Mouse (Mus musculus) liver, postnatal 0 days (tissue): ENCODE measurements around the gene Ak3. TPM values are rescaled to one million over a fixed set of nuclear protein-coding genes. Genes with fewer than 3 reads are reported as not detected.
A peak's percentile ranks its signal among the peaks of the same experiment; 100 is the strongest.

Source experiments
- ATAC-seq: fragments of 200-750 bp; cut with Nextera tagmentation; 2 replicates; pipeline ENCODE4 v1.8.0; 2017; ENCODE audit warnings: mild to moderate bottlenecking, moderate library complexity
- DNase-seq: peaks from one replicate; pipeline ENCODE4 v3.0.0-alpha.2; 2016
- H3K27ac ChIP-seq: fragments of 300-500 bp; sonication (generic); 2 replicates; pipeline ENCODE4 v1.5.1; 2014; ENCODE audit warnings: antibody characterized with exemption, moderate library complexity, mild to moderate bottlenecking, low read depth
- H3K27me3 ChIP-seq: fragments of 300-500 bp; sonication (generic); 2 replicates; pipeline ENCODE4 v1.6.1; 2014; ENCODE audit warnings: low read length, control low read depth, mixed read lengths; ENCODE audit not compliant: insufficient read depth
- H3K36me3 ChIP-seq: fragments of 300-500 bp; sonication (generic); replicated peaks from 2 replicates; pipeline ENCODE4 v1.6.1; 2014; ENCODE audit warnings: mild to moderate bottlenecking, control low read depth, low read length, moderate library complexity, mixed read lengths; ENCODE audit not compliant: insufficient read depth
- H3K4me1 ChIP-seq: fragments of 300-500 bp; sonication (generic); 2 replicates; pipeline ENCODE4 v1.6.1; 2014; ENCODE audit warnings: antibody characterized with exemption, mild to moderate bottlenecking, control low read depth; ENCODE audit not compliant: insufficient read depth
- H3K4me2 ChIP-seq: fragments of 300-500 bp; sonication (generic); 2 replicates; pipeline ENCODE4 v1.6.1; 2014; ENCODE audit warnings: low read depth, mild to moderate bottlenecking, low read length, moderate library complexity, mixed read lengths
- H3K4me3 ChIP-seq: fragments of 300-500 bp; sonication (generic); 2 replicates; pipeline ENCODE4 v1.5.1; 2014; ENCODE audit warnings: low read depth, low read length
- H3K9ac ChIP-seq: fragments of 300-500 bp; sonication (generic); replicated peaks from 2 replicates; pipeline ENCODE4 v1.6.1; 2014; ENCODE audit warnings: mild to moderate bottlenecking, moderate library complexity
- H3K9me3 ChIP-seq: fragments of 300-500 bp; sonication (generic); 2 replicates; pipeline ENCODE4 v1.6.1; 2016; ENCODE audit warnings: mild to moderate bottlenecking, control low read depth, low read length, mixed read lengths
- CTCF ChIP-seq: sonication (generic); IDR thresholded peaks from 2 replicates; pipeline ENCODE4 v1.5.1; 2016; ENCODE audit warnings: antibody characterized with exemption, low read depth
- EP300 ChIP-seq: IDR thresholded peaks from 2 replicates; pipeline ENCODE4 v1.6.1; 2016; ENCODE audit warnings: antibody characterized with exemption, low read depth, mild to moderate bottlenecking
- WGBS: fragments of 180-500 bp; shearing (Covaris S2); extraction: QIAGEN DNeasy Blood & Tissue Kit; methylation state at CpG from one replicate; pipeline ENCODE4 v1.1.7; 2014; ENCODE audit not compliant: insufficient replicate concordance; 5-methylcytosine and 5-hydroxymethylcytosine counted together
- polyA plus RNA-seq: library from polyadenylated mRNA; unstranded; fragments of >200 nt; fragmentation: Nextera tagmentation; extraction: Ambion mirVana; gene quantifications from 2 replicates; pipeline ENCODE4 v1.2.1, GENCODE M21; 2015

Gene Ak3
- polyA plus RNA-seq, 1 experiment from 2014 or later: 48.1 TPM

GRCm38 (mm10) chr19:29045956-29046650, 1.7 kb downstream of the Ak3 start:
- Histone ChIP-seq H3K27me3 (no peaks in the 10 kb centered on the region), H3K9me3 (no peaks in the 10 kb centered on the region), H3K9ac (peak overlapping the region; percentile 96), H3K27ac (peak overlapping the region; percentile 91), H3K4me3 (peak overlapping the region; percentile 94), H3K4me2 (peak overlapping the region; percentile 85), H3K4me1 (peaks cover 15% of the 10 kb centered on the region), H3K36me3 (no peaks in the 10 kb centered on the region)
- TF ChIP-seq CTCF: no peak
- no peak for TF ChIP-seq EP300
- no peak for ATAC-seq
- WGBS: 36% methylated on average over 15 of the region's 15 CpGs
- no peak for DNase-seq

DNA sequence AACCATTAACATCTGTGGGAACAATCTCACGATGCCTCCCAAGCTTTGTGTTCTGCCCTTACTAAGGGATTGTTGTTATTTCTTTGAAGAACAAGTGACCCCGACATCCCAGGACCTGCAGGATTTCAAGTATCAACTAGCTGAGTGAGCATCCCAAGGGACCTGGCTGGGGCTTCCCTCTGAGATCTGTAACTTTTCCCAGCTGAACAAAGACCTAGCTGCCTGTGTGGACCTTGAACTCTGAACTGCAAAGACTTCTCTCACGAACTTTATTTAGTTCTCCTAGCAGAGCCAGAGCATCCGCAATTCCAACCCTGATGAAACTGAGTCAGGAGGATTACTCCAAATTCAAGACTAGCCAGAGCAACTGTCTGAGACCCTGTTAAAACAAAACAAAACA, 2.4 kb downstream of the Ak3 start:
- Histone ChIP-seq H3K36me3 (no peaks in the 10 kb centered on the region), H3K4me2 (peak overlapping the region; percentile 85), H3K4me1 (peaks cover 15% of the 10 kb centered on the region), H3K27ac (peak overlapping the region; percentile 91), H3K9ac (no peak overlapping the region), H3K27me3 (no peaks in the 10 kb centered on the region), H3K9me3 (no peaks in the 10 kb centered on the region), H3K4me3 (0 out of 2 replicates have a peak overlapping the region, but pooled peaks have one; percentile 94)
- 64% methylated on average over 4 of the region's 4 CpGs for WGBS
- DNase-seq: no peak
- TF ChIP-seq CTCF (no peak), EP300 (no peak)
- ATAC-seq: no peak

- Histone ChIP-seq H3K4me1 (peaks cover 15% of the 10 kb centered on the region), H3K4me2 (no peak overlapping the region), H3K4me3 (no peak overlapping the region), H3K9ac (no peak overlapping the region), H3K9me3 (no peaks in the 10 kb centered on the region), H3K36me3 (no peaks in the 10 kb centered on the region), H3K27me3 (no peaks in the 10 kb centered on the region), H3K27ac (no peak overlapping the region)
- WGBS: 67% methylated on average over 9 of the region's 9 CpGs
- no peak for ATAC-seq
- TF ChIP-seq EP300: no peak
- TF ChIP-seq CTCF: no peak
- no peak for DNase-seq
Observed at GRCm38 (mm10) chr19:29044353-29044768, 3.4 kb downstream of the Ak3 start.

GRCm38 (mm10) chr19:29042647-29043046, 5.1 kb downstream of the Ak3 start:
- H3K27ac ChIP-seq: no peak overlapping the region
- H3K36me3 ChIP-seq: no peaks in the 10 kb centered on the region; the same call in 1 of the 2 replicates
- H3K27me3 ChIP-seq: no peaks in the 10 kb centered on the region
- WGBS: 88% methylated on average over 9 of the region's 9 CpGs
- no peak for TF ChIP-seq CTCF
- TF ChIP-seq EP300: no peak
- H3K9me3 ChIP-seq: no peaks in the 10 kb centered on the region
- no peak for ATAC-seq
- peaks cover 3% of the 10 kb centered on the region; the same call in 1 of the 2 replicates for H3K4me1 ChIP-seq
- H3K4me3 ChIP-seq: no peak overlapping the region
- no peak overlapping the region for H3K9ac ChIP-seq
- DNase-seq: no peak
- no peak overlapping the region for H3K4me2 ChIP-seq

- Histone ChIP-seq H3K4me3 (no peak overlapping the region), H3K36me3 (no peaks in the 10 kb centered on the region; the same call in none of the 2 replicates), H3K9me3 (no peaks in the 10 kb centered on the region), H3K27ac (no peak overlapping the region), H3K4me1 (peaks cover 3% of the 10 kb centered on the region; the same call in 1 of the 2 replicates), H3K27me3 (no peaks in the 10 kb centered on the region), H3K4me2 (no peak overlapping the region), H3K9ac (no peak overlapping the region)
- no peak for ATAC-seq
- no peak for TF ChIP-seq EP300
- no peak for TF ChIP-seq CTCF
- DNase-seq: no peak
- WGBS: 71% methylated on average over 6 of the region's 6 CpGs
Observed at GRCm38 (mm10) chr19:29042143-29042542, 5.6 kb downstream of the Ak3 start.

GRCm38 (mm10) chr19:29040206-29040605, 7.6 kb downstream of the Ak3 start:
- H3K27ac ChIP-seq: no peak overlapping the region
- H3K9me3 ChIP-seq: no peaks in the 10 kb centered on the region
- DNase-seq (no peak), ATAC-seq (no peak)
- no peak overlapping the region for H3K4me2 ChIP-seq
- no peak overlapping the region for H3K9ac ChIP-seq
- no peak overlapping the region for H3K4me3 ChIP-seq
- H3K27me3 ChIP-seq: no peaks in the 10 kb centered on the region
- WGBS: 79% methylated on average over 4 of the region's 4 CpGs
- no peaks in the 10 kb centered on the region; the same call in 1 of the 2 replicates for H3K4me1 ChIP-seq
- peaks cover 6% of the 10 kb centered on the region for H3K36me3 ChIP-seq
- TF ChIP-seq EP300: no peak
- no peak for TF ChIP-seq CTCF
